Mouse (Mus musculus): ENCODE data around the gene Dnajb14. TPM values are rescaled to one million over a fixed set of nuclear protein-coding genes. Genes with fewer than 3 reads are reported as not detected.

Dnajb14 gene
- polyA plus RNA-seq, 1 experiment, result 2.5 TPM

DNA sequence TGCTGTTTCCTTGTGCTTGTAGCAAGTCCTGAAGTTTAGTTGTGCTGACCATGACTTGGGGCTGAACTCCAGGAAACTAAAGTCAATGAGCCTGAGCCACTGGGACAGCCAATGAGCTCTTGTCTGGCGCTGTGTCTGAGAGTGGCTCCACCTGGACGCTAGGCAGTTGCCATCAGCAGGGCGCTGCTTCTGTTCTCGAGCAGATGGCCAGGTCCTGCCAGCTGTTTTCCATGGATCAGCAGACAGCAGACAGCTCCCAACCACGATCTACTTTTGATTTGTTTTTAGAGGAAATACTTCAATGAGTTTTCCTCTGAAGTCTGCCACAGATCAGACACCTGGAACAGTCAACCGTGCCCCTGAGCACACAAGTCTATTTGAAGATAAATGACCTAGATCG lies 65.3 kb downstream of the Dnajb14 start:
- Histone ChIP-seq H3K4me3 (no peak overlapping the region), H3ac (ENCODE audit: control insufficient read depth, insufficient read length) (no peak overlapping the region), H3K36me3 (ENCODE audit: control insufficient read depth, insufficient read depth) (no peaks in the 10 kb centered on the region), H3K79me2 (ENCODE audit: control insufficient read depth, insufficient read depth) (no peaks in the 10 kb centered on the region), H3K4me2 (ENCODE audit: low read depth) (no peak overlapping the region), H3K27me3 (ENCODE audit: control insufficient read depth, insufficient read depth, insufficient read length) (no peaks in the 10 kb centered on the region)
- no peak for TF ChIP-seq MAX (IDR thresholded peaks at IDR 0.05; ENCODE audit: low read depth)
- TF ChIP-seq SRF (IDR thresholded peaks at IDR 0.05; ENCODE audit: control insufficient read depth, insufficient read length, low read depth), result no peak
- no peak for TF ChIP-seq CEBPB (IDR thresholded peaks at IDR 0.05; ENCODE audit: insufficient read depth, poor library complexity, severe bottlenecking)
- TF ChIP-seq REST (IDR thresholded peaks at IDR 0.05; ENCODE audit: insufficient read depth, insufficient read length), result no peak
- no peak for TF ChIP-seq TCF3 (IDR thresholded peaks at IDR 0.05; ENCODE audit: insufficient read length, low read depth)

DNA sequence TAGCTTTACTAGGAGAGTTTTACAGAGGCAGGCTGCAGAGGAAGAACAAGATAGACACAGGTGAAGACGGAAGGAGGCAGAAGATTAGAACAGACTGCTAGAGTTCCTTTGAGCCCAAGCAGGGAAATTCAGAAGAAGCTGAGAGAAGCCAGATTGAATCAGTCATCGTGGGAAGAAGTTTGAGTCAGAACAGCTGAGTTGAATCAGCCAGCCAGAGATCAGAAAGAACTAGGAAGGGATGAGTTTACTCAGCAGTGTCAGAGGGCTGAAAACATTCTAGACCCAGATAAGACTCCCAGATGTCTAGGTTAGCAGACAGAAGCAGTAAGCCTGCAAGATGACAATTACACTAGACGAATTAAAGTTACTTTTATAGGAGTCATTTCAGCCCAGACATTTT lies 66.5 kb downstream of the Dnajb14 start:
- TF ChIP-seq POLR2AphosphoS2 (IDR thresholded peaks at IDR 0.05; ENCODE audit: insufficient read length, low read depth) (no peak), SRF (IDR thresholded peaks at IDR 0.05; ENCODE audit: control insufficient read depth, insufficient read length, low read depth) (no peak), MYOD1 (IDR thresholded peaks at IDR 0.05; ENCODE audit: control insufficient read depth in 1 of 3, insufficient read length in 2 of 3, low read depth in 2 of 3) (no peak), REST (IDR thresholded peaks at IDR 0.05; ENCODE audit: insufficient read depth, insufficient read length) (no peak), POLR2A (IDR thresholded peaks at IDR 0.05; ENCODE audit: insufficient read length, low read depth) (no peak), USF1 (IDR thresholded peaks at IDR 0.05; ENCODE audit: low read depth) (no peak), MYOG (IDR thresholded peaks at IDR 0.05; ENCODE audit: control insufficient read depth in 1 of 3, insufficient read depth in 1 of 3, insufficient read length in 2 of 3, low read depth in 2 of 3) (no peak), MAX (IDR thresholded peaks at IDR 0.05; ENCODE audit: low read depth) (no peak), TCF3 (IDR thresholded peaks at IDR 0.05; ENCODE audit: insufficient read length, low read depth) (no peak)
- no peaks in the 10 kb centered on the region for H3K36me3 ChIP-seq (ENCODE audit: control insufficient read depth, insufficient read depth)

DNA sequence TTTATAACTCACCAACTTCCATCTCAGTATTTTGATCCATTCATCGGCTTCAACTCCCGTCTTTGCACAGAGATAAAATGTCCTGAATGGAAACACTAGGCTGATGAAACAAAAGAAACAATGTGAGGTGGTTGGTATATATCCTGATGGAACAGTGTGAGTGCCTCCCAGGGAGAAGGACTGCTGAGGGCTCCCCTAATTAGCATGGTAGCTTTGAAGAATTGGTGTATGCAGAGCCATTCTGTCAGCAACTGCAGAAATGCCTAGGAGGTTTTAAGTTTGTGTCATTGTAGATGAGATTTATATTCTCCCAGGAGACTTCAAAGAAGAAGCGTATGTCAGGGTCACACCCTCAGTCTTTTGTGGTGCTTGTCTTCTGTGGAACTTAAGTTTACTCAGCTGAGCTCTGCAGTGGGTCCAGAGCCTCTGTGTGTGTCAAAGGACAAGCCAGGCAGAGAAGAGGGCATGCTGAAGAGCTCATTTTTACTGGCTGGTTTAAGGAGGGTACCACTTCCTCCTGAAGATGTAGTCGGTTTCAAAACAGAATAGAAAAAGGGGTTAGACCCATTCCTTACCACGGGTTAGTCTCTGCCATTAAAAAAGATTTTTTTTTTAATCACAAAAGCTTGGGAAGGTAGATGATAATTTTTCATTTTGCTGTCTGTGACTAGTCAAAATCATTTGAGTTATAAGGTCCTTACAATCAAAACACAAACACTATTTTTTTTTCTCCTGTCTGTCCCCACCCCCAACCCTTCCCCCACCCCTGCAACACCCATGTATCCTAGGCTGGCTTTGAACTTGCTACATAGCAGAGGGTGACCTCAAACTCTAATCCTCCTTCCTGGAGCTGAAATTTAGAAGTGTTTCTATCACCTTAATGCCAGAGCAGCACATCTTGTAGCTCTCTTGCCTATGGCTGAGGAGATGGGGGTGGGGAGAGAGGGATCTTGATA lies 68.4 kb downstream of the Dnajb14 start:
- no peaks in the 10 kb centered on the region for H3K27me3 ChIP-seq (ENCODE audit: control insufficient read depth, insufficient read depth, insufficient read length)
- TF ChIP-seq CEBPB (IDR thresholded peaks at IDR 0.05; ENCODE audit: insufficient read depth, poor library complexity, severe bottlenecking) (no peak), TCF12 (IDR thresholded peaks at IDR 0.05; ENCODE audit: insufficient read depth, poor library complexity, severe bottlenecking) (no peak), E2F4 (IDR thresholded peaks at IDR 0.05; ENCODE audit: insufficient read depth) (no peak), POLR2A (IDR thresholded peaks at IDR 0.05; ENCODE audit: insufficient read length, low read depth) (no peak), MYOG (IDR thresholded peaks at IDR 0.05; ENCODE audit: control insufficient read depth in 1 of 3, insufficient read depth in 1 of 3, insufficient read length in 2 of 3, low read depth in 2 of 3) (no peak), SRF (IDR thresholded peaks at IDR 0.05; ENCODE audit: control insufficient read depth, insufficient read length, low read depth) (no peak), USF1 (IDR thresholded peaks at IDR 0.05; ENCODE audit: low read depth) (no peak)

More for the DNA sequence above, 66.5 kb downstream of the Dnajb14 start:
- Histone ChIP-seq H3K79me2 (ENCODE audit: control insufficient read depth, insufficient read depth) (no peaks in the 10 kb centered on the region), H3K4me3 (no peak overlapping the region), H3ac (ENCODE audit: control insufficient read depth, insufficient read length) (no peak overlapping the region), H3K4me2 (ENCODE audit: low read depth) (no peak overlapping the region), H3K27me3 (ENCODE audit: control insufficient read depth, insufficient read depth, insufficient read length) (no peaks in the 10 kb centered on the region)

DNA sequence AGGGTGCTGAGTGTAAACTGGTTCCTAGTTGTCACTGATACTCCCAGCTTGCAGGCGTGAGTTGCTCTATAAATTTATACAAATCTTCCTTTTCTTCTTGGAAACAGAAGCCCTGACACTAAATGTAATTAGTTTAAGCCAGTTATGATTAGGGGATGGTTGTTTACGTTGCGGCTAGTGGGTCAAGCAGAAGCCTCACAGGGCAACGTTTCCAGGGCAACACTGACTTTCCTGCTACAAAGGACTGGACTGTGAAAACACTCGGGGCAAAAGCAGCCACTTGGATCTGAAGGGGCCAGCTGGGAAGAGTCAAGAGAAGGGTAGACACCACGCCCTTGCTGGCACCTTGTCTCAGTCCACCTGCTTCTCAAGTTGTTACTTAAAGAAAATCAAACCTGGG lies 69.1 kb downstream of the Dnajb14 start:
- TF ChIP-seq MYOD1 (IDR thresholded peaks at IDR 0.05; ENCODE audit: control insufficient read depth in 1 of 3, insufficient read length in 2 of 3, low read depth in 2 of 3) (no peak), E2F4 (IDR thresholded peaks at IDR 0.05; ENCODE audit: insufficient read depth) (no peak), MYOG (IDR thresholded peaks at IDR 0.05; ENCODE audit: control insufficient read depth in 1 of 3, insufficient read depth in 1 of 3, insufficient read length in 2 of 3, low read depth in 2 of 3) (no peak), POLR2AphosphoS2 (IDR thresholded peaks at IDR 0.05; ENCODE audit: insufficient read length, low read depth) (no peak), SRF (IDR thresholded peaks at IDR 0.05; ENCODE audit: control insufficient read depth, insufficient read length, low read depth) (no peak), MAX (IDR thresholded peaks at IDR 0.05; ENCODE audit: low read depth) (no peak), TCF3 (IDR thresholded peaks at IDR 0.05; ENCODE audit: insufficient read length, low read depth) (no peak), REST (IDR thresholded peaks at IDR 0.05; ENCODE audit: insufficient read depth, insufficient read length) (no peak), USF1 (IDR thresholded peaks at IDR 0.05; ENCODE audit: low read depth) (no peak)
- Histone ChIP-seq H3ac (ENCODE audit: control insufficient read depth, insufficient read length) (no peak overlapping the region), H3K4me2 (ENCODE audit: low read depth) (no peak overlapping the region), H3K27me3 (ENCODE audit: control insufficient read depth, insufficient read depth, insufficient read length) (no peaks in the 10 kb centered on the region), H3K79me2 (ENCODE audit: control insufficient read depth, insufficient read depth) (no peaks in the 10 kb centered on the region), H3K4me3 (no peak overlapping the region), H3K36me3 (ENCODE audit: control insufficient read depth, insufficient read depth) (no peaks in the 10 kb centered on the region)

More for the DNA sequence above, 68.4 kb downstream of the Dnajb14 start:
- Histone ChIP-seq H3K79me2 (ENCODE audit: control insufficient read depth, insufficient read depth) (no peaks in the 10 kb centered on the region), H3K4me3 (no peak overlapping the region), H3K4me2 (ENCODE audit: low read depth) (no peak overlapping the region), H3K36me3 (ENCODE audit: control insufficient read depth, insufficient read depth) (no peaks in the 10 kb centered on the region), H3ac (ENCODE audit: control insufficient read depth, insufficient read length) (no peak overlapping the region)

DNA sequence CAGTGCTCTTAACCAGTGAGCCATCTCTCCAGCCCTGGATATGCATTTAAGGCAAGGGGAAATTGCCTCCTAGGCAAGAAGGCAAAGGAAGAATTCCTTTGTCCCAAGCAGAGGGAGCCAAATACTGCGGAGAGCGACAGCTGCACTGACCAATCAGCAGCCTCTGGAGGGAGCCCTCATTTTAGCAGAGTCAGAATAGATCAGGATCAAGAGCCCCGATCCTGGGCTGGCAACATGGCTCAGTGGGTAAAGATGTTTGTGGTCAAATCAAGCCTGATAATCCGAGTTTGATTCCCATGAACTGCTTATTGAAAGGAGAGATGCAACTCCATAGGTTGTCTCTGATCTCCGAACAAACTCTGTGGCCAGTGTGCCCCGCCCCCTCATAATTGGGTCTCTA lies 71.1 kb downstream of the Dnajb14 start:
- no peak for TF ChIP-seq MYOG (IDR thresholded peaks at IDR 0.05; ENCODE audit: control insufficient read depth in 1 of 3, insufficient read depth in 1 of 3, insufficient read length in 2 of 3, low read depth in 2 of 3)
- TF ChIP-seq MYOD1 (IDR thresholded peaks at IDR 0.05; ENCODE audit: control insufficient read depth in 1 of 3, insufficient read length in 2 of 3, low read depth in 2 of 3), result no peak
- no peak for TF ChIP-seq POLR2A (IDR thresholded peaks at IDR 0.05; ENCODE audit: insufficient read length, low read depth)
- TF ChIP-seq SRF (IDR thresholded peaks at IDR 0.05; ENCODE audit: control insufficient read depth, insufficient read length, low read depth), result no peak
- no peak for TF ChIP-seq POLR2AphosphoS2 (IDR thresholded peaks at IDR 0.05; ENCODE audit: insufficient read length, low read depth)
- TF ChIP-seq TCF3 (IDR thresholded peaks at IDR 0.05; ENCODE audit: insufficient read length, low read depth), result no peak
- no peak for TF ChIP-seq MAX (IDR thresholded peaks at IDR 0.05; ENCODE audit: low read depth)
- no peak for TF ChIP-seq CEBPB (IDR thresholded peaks at IDR 0.05; ENCODE audit: insufficient read depth, poor library complexity, severe bottlenecking)
- TF ChIP-seq USF1 (IDR thresholded peaks at IDR 0.05; ENCODE audit: low read depth), result no peak
- no peak for TF ChIP-seq TCF12 (IDR thresholded peaks at IDR 0.05; ENCODE audit: insufficient read depth, poor library complexity, severe bottlenecking)
- no peak for TF ChIP-seq REST (IDR thresholded peaks at IDR 0.05; ENCODE audit: insufficient read depth, insufficient read length)
- no peak for TF ChIP-seq E2F4 (IDR thresholded peaks at IDR 0.05; ENCODE audit: insufficient read depth)
- H3K27me3 ChIP-seq (ENCODE audit: control insufficient read depth, insufficient read depth, insufficient read length), result no peaks in the 10 kb centered on the region
- no peak overlapping the region for H3ac ChIP-seq (ENCODE audit: control insufficient read depth, insufficient read length)
- H3K79me2 ChIP-seq (ENCODE audit: control insufficient read depth, insufficient read depth), result no peaks in the 10 kb centered on the region
- no peak overlapping the region for H3K4me3 ChIP-seq
- H3K36me3 ChIP-seq (ENCODE audit: control insufficient read depth, insufficient read depth), result no peaks in the 10 kb centered on the region
- H3K4me2 ChIP-seq (ENCODE audit: low read depth), result no peak overlapping the region

Measured in myocyte (in vitro differentiated cells).